Mouse (Mus musculus) megakaryocyte, embryonic 14.5 days (primary cell): ENCODE measurements around the gene Adgrf4. TPM values are rescaled to one million over a fixed set of nuclear protein-coding genes. Genes with fewer than 3 reads are reported as not detected.

Source experiments
- H3K27me3 ChIP-seq: replicated peaks from 2 replicates; pipeline ENCODE3; 2012; ENCODE audit warnings: inconsistent platforms
- H3K36me3 ChIP-seq: replicated peaks from 2 replicates; pipeline ENCODE3; 2012; ENCODE audit warnings: low read length, inconsistent platforms, mixed read lengths
- H3K4me1 ChIP-seq: 2 replicates; pipeline ENCODE4 v1.6.1; 2012; ENCODE audit warnings: inconsistent platforms
- H3K4me3 ChIP-seq: replicated peaks from 2 replicates; pipeline ENCODE3; 2012; ENCODE audit warnings: moderate library complexity, mild to moderate bottlenecking, inconsistent platforms
- H3K9me3 ChIP-seq: 2 replicates; pipeline ENCODE4 v1.6.1; 2012; ENCODE audit warnings: inconsistent platforms
- FLI1 ChIP-seq: IDR thresholded peaks from 2 replicates; pipeline ENCODE4 v1.6.1; 2012; ENCODE audit warnings: low read length, inconsistent platforms, mixed read lengths
- GATA1 ChIP-seq: IDR thresholded peaks from 3 replicates; pipeline ENCODE4 v1.6.1; 2012; ENCODE audit warnings: mixed read lengths, low read length, inconsistent platforms, borderline replicate concordance
- polyA plus RNA-seq: library from polyadenylated mRNA; stranded (reverse); fragments of >175 nt; gene quantifications from 2 replicates; pipeline ENCODE4 v1.2.3, GENCODE M21; 2012; ENCODE audit warnings: low replicate concordance; ENCODE audit not compliant: insufficient read depth

Adgrf4 gene
- polyA plus RNA-seq, 1 experiment = not detected

DNA sequence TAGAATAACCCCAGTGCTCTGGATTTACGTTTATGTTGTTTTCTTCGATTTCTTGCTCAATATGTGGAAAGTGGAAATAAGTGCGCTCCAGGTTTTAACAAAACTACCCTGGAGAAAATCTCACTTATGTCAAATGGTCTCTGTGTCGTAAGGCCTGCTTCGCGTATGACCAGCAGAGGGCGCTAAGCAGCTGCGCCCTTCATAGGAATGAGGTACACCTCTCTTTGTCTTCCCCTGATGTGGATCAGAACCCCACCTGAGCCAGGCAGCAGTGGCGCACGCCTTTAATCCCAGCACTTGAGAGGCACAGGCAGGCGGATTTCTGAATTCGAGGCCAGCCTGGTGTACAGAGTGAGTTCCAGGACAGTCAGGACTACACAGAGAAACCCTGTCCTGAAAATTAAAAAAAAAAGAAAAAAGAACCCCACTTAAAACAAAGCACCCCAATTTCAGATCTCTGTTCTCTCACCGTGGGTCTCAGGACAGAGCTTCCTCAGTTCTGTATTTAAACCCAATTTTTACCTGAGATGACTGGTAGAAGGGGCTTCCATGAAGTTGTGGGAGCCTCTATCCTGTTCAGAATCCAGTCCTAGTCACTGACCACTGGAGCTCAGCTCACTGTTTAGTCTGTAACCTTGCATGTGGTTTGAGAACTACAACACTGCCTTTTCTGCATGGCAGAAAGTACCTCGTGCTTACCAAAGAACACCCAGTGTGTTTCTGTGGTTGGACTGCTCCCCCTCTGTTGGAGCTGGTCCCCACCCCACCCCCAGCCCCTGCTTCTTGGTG is 33.3 kb downstream of the Adgrf4 start:
- 0 out of 2 replicates have a peak, but pooled peaks cover 12% of the 10 kb centered on the region for H3K9me3 ChIP-seq
- no peak overlapping the region for H3K4me3 ChIP-seq
- no peaks in the 10 kb centered on the region for H3K36me3 ChIP-seq
- H3K4me1 ChIP-seq = no peaks in the 10 kb centered on the region
- no peaks in the 10 kb centered on the region for H3K27me3 ChIP-seq
- no peak for TF ChIP-seq GATA1

DNA sequence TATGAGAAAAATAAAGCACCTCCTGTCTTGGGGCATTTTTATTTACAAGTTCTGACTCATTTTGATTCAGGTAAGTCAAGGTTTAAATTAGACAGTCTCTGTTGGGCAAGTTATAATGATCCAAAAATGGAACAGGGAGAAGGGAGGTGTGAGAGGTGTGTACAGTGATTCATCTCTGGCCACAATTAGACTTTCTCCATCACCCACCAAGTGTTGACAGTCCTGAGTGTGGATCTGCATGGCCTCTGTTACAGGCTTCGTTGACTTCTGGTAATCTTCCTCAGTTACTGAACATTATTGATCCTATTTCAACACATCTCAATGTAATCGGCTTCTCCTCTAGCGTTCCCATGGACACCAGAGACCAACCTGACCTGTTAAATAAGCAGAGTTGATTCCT is 48.7 kb downstream of the Adgrf4 start:
- no peak for TF ChIP-seq FLI1
- no peak for TF ChIP-seq GATA1
- no peaks in the 10 kb centered on the region for H3K27me3 ChIP-seq
- no peak overlapping the region for H3K4me3 ChIP-seq
- no peaks in the 10 kb centered on the region for H3K4me1 ChIP-seq
- H3K9me3 ChIP-seq = peaks cover 33% of the 10 kb centered on the region
- H3K36me3 ChIP-seq = no peaks in the 10 kb centered on the region

DNA sequence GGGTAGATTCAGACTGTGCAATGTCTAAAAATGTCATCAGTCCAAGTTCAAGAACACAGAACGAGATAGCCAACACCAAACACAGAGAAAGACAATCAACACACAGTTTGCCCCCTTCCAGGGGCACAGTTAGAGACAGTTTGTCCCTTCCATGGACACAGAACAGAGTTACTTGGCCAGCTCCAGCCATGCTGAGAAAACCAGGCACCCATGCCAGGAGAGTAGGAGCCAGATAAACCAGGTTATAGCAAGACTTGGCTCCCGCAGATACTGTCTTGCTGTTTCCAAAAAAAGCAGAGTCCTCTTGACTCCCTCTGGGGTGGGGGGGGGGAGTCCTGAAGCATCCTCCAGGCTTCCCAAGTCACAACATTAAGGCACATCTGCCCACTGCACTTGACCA is 61.9 kb downstream of the Adgrf4 start:
- Histone ChIP-seq H3K4me1 (no peaks in the 10 kb centered on the region), H3K36me3 (no peaks in the 10 kb centered on the region), H3K4me3 (no peak overlapping the region), H3K27me3 (no peaks in the 10 kb centered on the region), H3K9me3 (0 out of 2 replicates have a peak, but pooled peaks cover 5% of the 10 kb centered on the region)
- TF ChIP-seq FLI1 (no peak), GATA1 (no peak)

DNA sequence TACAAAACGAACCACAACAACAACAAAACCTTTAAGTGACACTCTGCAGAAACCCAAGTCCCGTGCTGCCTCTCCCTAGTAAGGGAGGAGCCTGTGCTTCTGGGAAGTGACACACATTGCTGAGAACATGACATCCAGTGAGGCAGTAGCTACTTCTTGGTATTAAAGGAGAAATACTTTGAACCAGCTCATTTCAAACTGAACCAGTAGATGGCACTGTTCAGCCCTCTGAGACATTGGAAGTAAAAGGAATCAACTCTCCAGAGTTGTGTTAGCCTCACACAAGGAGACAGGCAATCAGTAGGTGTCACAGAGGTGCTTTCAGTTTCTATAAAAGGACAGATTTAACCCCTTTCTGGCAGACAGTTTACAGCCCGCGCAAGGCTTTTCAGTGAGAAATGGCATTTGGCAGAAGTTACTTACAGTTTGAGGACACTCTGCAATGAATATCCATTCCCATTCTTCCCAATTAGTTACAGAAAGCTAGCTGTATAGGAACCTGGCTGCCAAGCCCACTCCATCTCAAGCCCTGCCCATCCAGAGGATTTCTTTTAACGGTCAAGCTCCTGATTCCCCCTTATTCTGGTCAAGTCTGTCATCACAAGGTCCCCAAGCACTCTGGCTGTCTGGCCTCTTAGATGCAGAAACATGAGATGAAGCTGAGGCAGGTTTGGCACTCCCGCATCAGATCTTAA is 78.9 kb downstream of the Adgrf4 start:
- Histone ChIP-seq H3K36me3 (no peaks in the 10 kb centered on the region), H3K27me3 (no peaks in the 10 kb centered on the region), H3K9me3 (no peaks in the 10 kb centered on the region), H3K4me3 (no peak overlapping the region), H3K4me1 (no peaks in the 10 kb centered on the region)
- TF ChIP-seq FLI1 (no peak), GATA1 (no peak)

DNA sequence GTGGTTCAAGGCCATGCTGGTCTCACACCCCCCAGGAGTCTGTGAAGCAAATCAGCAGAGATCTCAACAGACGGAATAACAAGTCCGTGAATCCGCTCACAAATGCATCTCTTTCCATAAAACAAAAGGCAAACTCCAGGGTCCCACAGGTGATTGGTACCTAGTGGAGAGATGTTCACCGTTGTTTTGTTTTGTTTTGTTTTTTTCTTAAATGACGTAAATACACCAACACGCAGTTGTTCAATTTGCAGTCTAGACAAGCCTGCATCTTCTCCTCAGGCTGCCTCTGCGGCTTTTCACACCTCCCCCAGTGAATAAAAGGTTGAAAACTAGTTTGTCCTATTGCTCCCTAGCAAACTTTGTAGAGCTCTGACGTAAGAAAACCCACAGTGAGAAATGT is 80.8 kb downstream of the Adgrf4 start, which contains the start of gene Opn5:
Gene Opn5, minus strand, starts transcription at position 101 of the 400 bp plus-strand sequence.
- H3K4me1 ChIP-seq = no peaks in the 10 kb centered on the region
- H3K9me3 ChIP-seq = no peaks in the 10 kb centered on the region
- H3K27me3 ChIP-seq = no peaks in the 10 kb centered on the region
- TF ChIP-seq FLI1 (no peak), GATA1 (no peak)
- H3K36me3 ChIP-seq = no peaks in the 10 kb centered on the region
- H3K4me3 ChIP-seq = no peak within 1 kb of the TSS

GRCm38 (mm10) chr17:42608270-42608669 is 83.8 kb downstream of the Adgrf4 start:
- H3K9me3 ChIP-seq = no peaks in the 10 kb centered on the region
- H3K36me3 ChIP-seq = no peaks in the 10 kb centered on the region
- no peak overlapping the region for H3K4me3 ChIP-seq
- TF ChIP-seq FLI1 = no peak
- TF ChIP-seq GATA1 = no peak
- 0 out of 2 replicates have a peak, but pooled peaks cover 3% of the 10 kb centered on the region for H3K4me1 ChIP-seq
- no peaks in the 10 kb centered on the region for H3K27me3 ChIP-seq

Other genes with a start within 250 kb of the Adgrf4 start
- gene Opn5, start 80.9 kb downstream of the Adgrf4 start, polyA plus RNA-seq = not detected in 2 replicates
- gene Adgrf2, start 49.9 kb upstream of the Adgrf4 start, polyA plus RNA-seq = not detected in 2 replicates
- gene Cd2ap, start 184.4 kb upstream of the Adgrf4 start, polyA plus RNA-seq = 1.0 TPM in 1 of 2 replicates, not detected in the other